Mouse (Mus musculus) liver, embryonic 16.5 days (tissue): Measurements from ENCODE around the gene Cideb. TPM values are rescaled to one million over a fixed set of nuclear protein-coding genes. Genes with fewer than 3 reads are reported as not detected.

ENCODE experiments used
- ATAC-seq: fragments of 200-750 bp; cut with Nextera tagmentation; 2 replicates; pipeline ENCODE4 v1.8.0; 2017; ENCODE audit warnings: low read depth, mild to moderate bottlenecking, moderate number of reproducible peaks, moderate library complexity
- H3K27ac ChIP-seq: fragments of 300-500 bp; sonication (generic); 2 replicates; pipeline ENCODE4 v1.5.1; 2014; ENCODE audit warnings: mild to moderate bottlenecking, low read length
- H3K27me3 ChIP-seq: fragments of 300-500 bp; sonication (generic); 2 replicates; pipeline ENCODE4 v1.6.1; 2014; ENCODE audit warnings: low read depth, low read length, mixed read lengths; ENCODE audit not compliant: control insufficient read depth, insufficient read depth
- H3K36me3 ChIP-seq: fragments of 300-500 bp; sonication (generic); 2 replicates; pipeline ENCODE4 v1.6.1; 2014; ENCODE audit warnings: mild to moderate bottlenecking; ENCODE audit not compliant: control insufficient read depth, insufficient read depth
- H3K4me1 ChIP-seq: fragments of 300-500 bp; sonication (generic); 2 replicates; pipeline ENCODE4 v1.6.1; 2014; ENCODE audit warnings: low read depth, low read length, mixed read lengths; ENCODE audit not compliant: control insufficient read depth
- H3K4me2 ChIP-seq: fragments of 300-500 bp; sonication (generic); 2 replicates; pipeline ENCODE4 v1.6.1; 2014; ENCODE audit warnings: low read depth, low read length, mixed read lengths
- H3K4me3 ChIP-seq: fragments of 300-500 bp; sonication (generic); 2 replicates; pipeline ENCODE4 v1.5.1; 2014; ENCODE audit warnings: low read depth, mild to moderate bottlenecking, low read length
- H3K9ac ChIP-seq: fragments of 300-500 bp; sonication (generic); 2 replicates; pipeline ENCODE4 v1.6.1; 2014; ENCODE audit warnings: low read depth, low read length
- H3K9me3 ChIP-seq: fragments of 300-500 bp; sonication (generic); replicated peaks from 2 replicates; pipeline ENCODE4 v1.6.1; 2016; ENCODE audit warnings: low read length; ENCODE audit not compliant: control insufficient read depth
- WGBS: fragments of 180-500 bp; shearing (Covaris S2); extraction: QIAGEN DNeasy Blood & Tissue Kit; methylation state at CpG from one replicate; pipeline ENCODE4 v1.1.7; 2014; ENCODE audit not compliant: insufficient replicate concordance; 5-methylcytosine and 5-hydroxymethylcytosine counted together
- polyA plus RNA-seq: library from polyadenylated mRNA; unstranded; fragments of >200 nt; fragmentation: Nextera tagmentation; extraction: Ambion mirVana; gene quantifications from 2 replicates; pipeline ENCODE4 v1.2.1, GENCODE M21; 2015

Gene Cideb
- polyA plus RNA-seq, 1 experiment from 2014 or later = 86.9 TPM

DNA sequence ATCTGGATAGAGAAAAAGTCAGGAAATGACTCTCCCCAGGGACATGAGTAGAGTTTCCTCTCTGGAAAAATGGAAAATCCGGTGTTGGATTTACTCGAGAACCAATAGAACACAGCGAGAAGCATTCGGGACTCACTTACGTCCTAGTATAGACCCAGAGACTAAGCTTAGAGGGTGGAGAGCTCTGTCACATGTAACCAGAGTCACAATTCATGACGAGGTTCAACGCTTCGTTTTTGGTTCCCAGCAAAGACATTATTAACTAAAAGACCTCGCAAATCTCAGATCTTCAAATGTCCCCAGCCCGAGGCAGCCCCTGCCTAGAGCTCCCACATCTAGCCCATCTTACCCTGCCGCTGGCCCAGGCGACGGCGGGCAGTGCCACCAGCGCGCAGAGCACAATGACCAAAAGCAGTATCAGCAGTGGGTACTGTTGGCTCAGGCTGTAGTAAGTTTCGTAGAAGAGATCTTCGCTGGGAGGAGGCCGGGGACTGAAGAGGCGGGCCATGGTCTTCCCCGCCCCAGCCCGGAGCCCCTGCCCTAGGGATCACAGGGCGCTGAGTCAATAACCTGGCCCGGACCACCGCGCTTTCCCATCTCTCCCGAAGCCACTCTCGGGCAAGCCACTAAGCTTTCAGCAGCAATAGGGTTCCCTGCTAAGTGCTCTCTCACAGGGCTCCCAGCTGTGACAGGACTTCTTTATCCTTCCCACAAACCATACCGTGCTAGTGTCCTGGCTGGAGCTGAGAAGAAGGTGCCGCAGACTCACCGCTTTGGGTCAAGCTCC, 25.1 kb upstream of the Cideb start:
- Histone ChIP-seq H3K27me3 (peaks cover 29% of the 10 kb centered on the region), H3K4me3 (peak overlapping the region; percentile 38), H3K36me3 (no peaks in the 10 kb centered on the region), H3K4me2 (peak overlapping the region; percentile 39), H3K27ac (no peak overlapping the region), H3K9ac (no peak overlapping the region), H3K4me1 (peaks cover 6% of the 10 kb centered on the region), H3K9me3 (no peaks in the 10 kb centered on the region)
- no peak for ATAC-seq
- WGBS = 19% methylated on average over 31 of the region's 31 CpGs

DNA sequence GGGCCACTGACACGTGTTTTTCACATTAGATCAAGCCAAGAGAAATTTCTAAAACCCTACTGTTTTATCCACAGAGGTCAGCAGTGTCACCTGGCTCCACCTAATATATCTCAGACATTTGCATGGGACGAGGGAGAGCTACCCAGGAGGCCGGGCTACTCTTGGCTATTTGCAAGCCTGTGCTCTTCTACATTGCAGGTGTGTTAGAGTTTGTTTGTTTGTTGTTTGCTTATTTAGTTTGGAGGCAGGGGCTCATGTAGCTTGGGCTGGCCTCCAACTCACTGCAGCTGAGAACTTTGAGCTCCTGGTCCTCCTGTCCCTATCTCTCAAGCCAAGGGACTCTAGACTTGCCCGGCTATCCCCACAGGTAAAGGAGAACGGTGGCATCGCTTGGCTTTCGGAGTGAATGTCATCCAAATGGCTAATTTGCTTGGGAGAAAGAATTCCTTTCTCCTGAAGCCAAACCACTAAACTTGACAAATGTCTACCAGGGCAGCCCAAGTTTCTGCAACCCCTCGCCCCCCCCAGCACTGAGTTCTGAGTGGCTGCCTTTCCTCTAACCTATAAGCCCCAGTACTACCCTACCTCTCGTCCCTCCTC, 24.2 kb upstream of the Cideb start:
- no peaks in the 10 kb centered on the region for H3K9me3 ChIP-seq
- H3K4me1 ChIP-seq = peaks cover 2% of the 10 kb centered on the region
- no peaks in the 10 kb centered on the region for H3K36me3 ChIP-seq
- no peak overlapping the region for H3K27ac ChIP-seq
- H3K9ac ChIP-seq = no peak overlapping the region
- no peak for ATAC-seq
- 47% methylated on average over 9 of the region's 9 CpGs for WGBS
- peaks cover 29% of the 10 kb centered on the region for H3K27me3 ChIP-seq
- H3K4me3 ChIP-seq = peak overlapping the region; percentile 7; the same call in 1 of the 2 replicates
- H3K4me2 ChIP-seq = peak overlapping the region; percentile 19; the same call in 1 of the 2 replicates

DNA sequence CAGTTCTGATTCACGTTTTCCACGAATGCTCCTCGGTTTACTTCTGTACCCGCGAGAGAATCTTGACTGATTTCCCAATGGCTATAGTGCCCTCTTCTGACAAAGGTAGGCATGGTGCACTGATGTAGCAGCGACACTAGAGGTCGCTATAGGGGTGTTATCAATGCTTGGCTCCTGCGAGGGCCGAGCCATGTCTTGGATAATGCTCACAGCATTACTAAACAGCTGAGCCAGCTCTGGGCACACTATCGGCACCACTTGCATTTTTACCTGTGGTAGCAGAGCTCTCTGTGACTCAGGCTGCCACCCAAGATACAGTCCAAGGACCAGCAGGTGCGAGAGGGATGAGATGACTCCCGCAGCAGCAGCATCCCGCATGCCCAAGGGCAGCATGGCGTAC, 23.1 kb upstream of the Cideb start:
- Histone ChIP-seq H3K4me1 (peaks cover 11% of the 10 kb centered on the region), H3K4me3 (no peak overlapping the region), H3K27ac (no peak overlapping the region), H3K27me3 (peaks cover 29% of the 10 kb centered on the region), H3K4me2 (no peak overlapping the region), H3K36me3 (no peaks in the 10 kb centered on the region), H3K9me3 (no peaks in the 10 kb centered on the region), H3K9ac (no peak overlapping the region)
- no peak for ATAC-seq
- WGBS = 17% methylated on average over 14 of the region's 14 CpGs

GRCm38 (mm10) chr14:55780736-55781135, 22.5 kb upstream of the Cideb start:
- H3K9me3 ChIP-seq = no peaks in the 10 kb centered on the region
- no peak for ATAC-seq
- no peak overlapping the region for H3K9ac ChIP-seq
- H3K4me3 ChIP-seq = no peak overlapping the region
- peaks cover 29% of the 10 kb centered on the region for H3K27me3 ChIP-seq
- H3K4me1 ChIP-seq = peaks cover 11% of the 10 kb centered on the region
- H3K36me3 ChIP-seq = no peaks in the 10 kb centered on the region
- H3K4me2 ChIP-seq = no peak overlapping the region
- 68% methylated on average over 11 of the region's 11 CpGs for WGBS
- H3K27ac ChIP-seq = no peak overlapping the region

GRCm38 (mm10) chr14:55779656-55780055, 21.4 kb upstream of the Cideb start:
- 64% methylated on average over 16 of the region's 16 CpGs for WGBS
- Histone ChIP-seq H3K4me1 (peaks cover 11% of the 10 kb centered on the region), H3K9me3 (no peaks in the 10 kb centered on the region), H3K4me3 (no peak overlapping the region), H3K36me3 (no peaks in the 10 kb centered on the region), H3K27me3 (peaks cover 29% of the 10 kb centered on the region), H3K27ac (no peak overlapping the region), H3K9ac (no peak overlapping the region), H3K4me2 (no peak overlapping the region)
- no peak for ATAC-seq

GRCm38 (mm10) chr14:55778686-55779085, 20.4 kb upstream of the Cideb start:
- ATAC-seq = no peak
- Histone ChIP-seq H3K4me3 (no peak overlapping the region), H3K9me3 (no peaks in the 10 kb centered on the region), H3K27ac (no peak overlapping the region), H3K27me3 (peaks cover 21% of the 10 kb centered on the region), H3K9ac (no peak overlapping the region), H3K4me2 (no peak overlapping the region), H3K4me1 (peaks cover 11% of the 10 kb centered on the region), H3K36me3 (no peaks in the 10 kb centered on the region)
- 80% methylated on average over 15 of the region's 15 CpGs for WGBS

DNA sequence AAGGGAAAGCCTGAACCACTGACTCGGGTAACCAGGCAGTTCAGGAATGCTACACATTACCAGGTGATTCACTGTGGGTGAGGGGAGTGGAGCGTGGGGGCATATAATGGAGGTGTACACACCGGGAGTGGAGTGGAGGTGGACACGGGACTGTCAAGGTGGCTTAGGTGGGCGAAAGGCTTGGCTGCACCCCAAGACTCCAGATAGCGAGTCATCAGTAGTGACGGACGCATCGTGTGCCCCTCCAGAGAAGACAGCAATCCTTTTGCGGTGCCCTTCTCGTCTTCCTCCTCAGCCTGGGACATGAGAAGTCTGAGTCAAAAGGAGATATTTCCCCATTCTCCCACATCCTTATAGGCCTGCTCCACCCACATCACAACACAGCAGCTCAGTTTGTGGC, 19.5 kb upstream of the Cideb start:
- H3K4me1 ChIP-seq = peaks cover 11% of the 10 kb centered on the region
- 77% methylated on average over 11 of the region's 11 CpGs for WGBS
- H3K4me2 ChIP-seq = no peak overlapping the region
- H3K9me3 ChIP-seq = no peaks in the 10 kb centered on the region
- peaks cover 12% of the 10 kb centered on the region for H3K27me3 ChIP-seq
- ATAC-seq = no peak
- H3K9ac ChIP-seq = no peak overlapping the region
- H3K4me3 ChIP-seq = no peak overlapping the region
- no peaks in the 10 kb centered on the region for H3K36me3 ChIP-seq
- H3K27ac ChIP-seq = no peak overlapping the region

GRCm38 (mm10) chr14:55777176-55777575, 18.9 kb upstream of the Cideb start:
- peaks cover 6% of the 10 kb centered on the region for H3K27me3 ChIP-seq
- no peak for ATAC-seq
- H3K4me2 ChIP-seq = no peak overlapping the region
- no peak overlapping the region for H3K4me3 ChIP-seq
- no peak overlapping the region for H3K9ac ChIP-seq
- peaks cover 11% of the 10 kb centered on the region for H3K4me1 ChIP-seq
- H3K9me3 ChIP-seq = no peaks in the 10 kb centered on the region
- H3K27ac ChIP-seq = no peak overlapping the region
- H3K36me3 ChIP-seq = no peaks in the 10 kb centered on the region
- WGBS = 18% methylated on average over 3 of the region's 3 CpGs

GRCm38 (mm10) chr14:55776711-55777110, 18.5 kb upstream of the Cideb start:
- H3K27ac ChIP-seq = no peak overlapping the region
- H3K4me2 ChIP-seq = no peak overlapping the region
- no peak overlapping the region for H3K4me3 ChIP-seq
- 49% methylated on average over 7 of the region's 7 CpGs for WGBS
- H3K9ac ChIP-seq = no peak overlapping the region
- H3K9me3 ChIP-seq = no peaks in the 10 kb centered on the region
- ATAC-seq = no peak
- H3K36me3 ChIP-seq = no peaks in the 10 kb centered on the region
- peaks cover under 1% of the 10 kb centered on the region for H3K27me3 ChIP-seq
- H3K4me1 ChIP-seq = peaks cover 11% of the 10 kb centered on the region
